Mouse (Mus musculus) liver, embryonic 14.5 days (tissue): ENCODE measurements around the gene Adgrb3.

Experiments
- CTCF ChIP-seq: IDR thresholded peaks from 2 replicates; pipeline ENCODE4 v1.5.1; 2016; ENCODE audit warnings: antibody characterized with exemption, low read depth, control low read depth
- EP300 ChIP-seq: IDR thresholded peaks from 2 replicates; pipeline ENCODE4 v1.6.1; 2016; ENCODE audit warnings: antibody characterized with exemption, low read depth

GRCm38 (mm10) chr1:25568096-25568495 lies 261.4 kb downstream of the Adgrb3 start:
- TF ChIP-seq CTCF (no peak), EP300 (no peak)
